Mouse (Mus musculus): ENCODE measurements around the gene Atpaf1. TPM values are rescaled to one million over a fixed set of nuclear protein-coding genes. Genes with fewer than 3 reads are reported as not detected.
A peak's percentile ranks its signal among the peaks of the same experiment; 100 is the strongest.

Atpaf1 gene
- polyA plus RNA-seq (2014; fragmentation: Nextera tagmentation; extraction: Ambion mirVana) = 30.1 and 36.2 TPM in 2 replicates

DNA sequence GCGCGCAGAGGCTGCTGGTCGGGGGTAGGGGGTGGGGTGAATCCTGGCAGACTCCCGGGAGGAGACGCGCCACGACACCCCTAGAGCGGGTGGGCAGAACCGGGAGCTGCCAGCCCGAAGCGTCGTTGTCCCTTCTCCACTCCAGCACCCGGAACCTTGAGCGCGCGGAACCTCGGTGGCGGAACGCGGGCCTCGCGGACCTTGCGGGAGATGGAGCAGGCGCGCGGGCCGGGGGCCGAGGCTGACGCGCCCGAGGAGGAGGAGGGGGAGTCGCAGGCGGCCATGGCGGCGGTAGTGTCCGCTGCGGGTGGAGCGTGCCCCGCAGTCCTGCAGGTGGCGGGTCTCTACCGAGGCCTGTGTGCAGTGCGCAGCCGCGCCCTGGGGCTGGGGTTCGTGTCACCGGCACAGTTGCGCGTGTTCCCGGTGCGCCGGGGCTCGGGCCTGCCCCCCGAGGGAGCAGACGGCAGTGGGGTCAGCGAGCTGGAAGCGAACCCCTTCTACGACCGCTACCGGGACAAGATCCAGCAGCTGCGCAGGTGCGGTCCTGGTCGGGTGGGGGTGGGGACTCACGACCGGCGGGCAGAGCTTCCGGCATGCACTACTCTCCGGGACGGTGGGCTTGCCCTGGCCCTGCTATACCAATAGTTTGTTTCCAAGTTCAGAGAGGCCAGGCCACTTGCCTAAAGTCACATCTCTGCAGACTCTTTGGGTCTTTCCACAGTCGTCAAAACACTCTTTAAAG is at the start of gene Atpaf1:
Atpaf1 (plus strand) TSS at position 44 of the 742 bp plus-strand sequence.
- Histone ChIP-seq H3K27me3 (replicated peaks; ENCODE audit: control insufficient read depth, insufficient read depth, low read length) (no peaks in the 10 kb centered on the region), H3K9ac (ENCODE audit: low read length) (peak within 1 kb of the TSS; percentile 82), H3K27ac (ENCODE audit: low read depth, low read length) (no peak within 1 kb of the TSS), H3K4me2 (ENCODE audit: low read length) (peak within 1 kb of the TSS; percentile 69), H3K36me3 (ENCODE audit: control insufficient read depth, insufficient read depth, low read length) (peaks cover 11% of the 10 kb centered on the region), H3K4me1 (ENCODE audit: control insufficient read depth, insufficient read depth, low read length) (peaks cover 5% of the 10 kb centered on the region; the same call in 1 of the 2 replicates), H3K4me3 (ENCODE audit: low read depth, low read length) (peak within 1 kb of the TSS; percentile 68), H3K9me3 (replicated peaks; ENCODE audit: control insufficient read depth, low read length) (no peaks in the 10 kb centered on the region)
- ATAC-seq (peak; percentile 91), DNase-seq (ENCODE audit: low spot score) (peak; percentile 66)
- under 1% methylated on average over 55 of the region's 69 CpGs for WGBS

DNA sequence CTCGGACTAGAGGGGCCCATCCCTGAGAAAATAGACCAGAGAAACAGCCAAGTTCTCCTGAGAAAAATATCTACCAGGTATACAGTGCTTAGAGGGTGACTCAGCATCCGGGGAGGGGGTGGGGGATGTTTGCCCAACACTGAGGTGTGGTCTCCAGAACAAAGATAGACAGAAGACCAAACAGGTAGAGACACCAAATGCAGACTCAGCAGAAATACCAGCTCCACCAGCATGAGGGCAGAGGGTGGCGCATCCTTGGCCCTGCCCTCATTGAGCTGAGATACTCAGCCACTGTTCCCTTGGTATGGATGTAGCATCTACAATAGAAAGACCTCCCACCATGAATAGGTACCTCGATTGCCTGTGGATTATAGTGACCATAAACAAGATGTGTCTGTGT is 49.7 kb upstream of the Atpaf1 start:
- no peak overlapping the region for H3K4me2 ChIP-seq (ENCODE audit: low read length)
- peaks cover 13% of the 10 kb centered on the region for H3K4me1 ChIP-seq (ENCODE audit: control insufficient read depth, insufficient read depth, low read length)
- no peaks in the 10 kb centered on the region for H3K9me3 ChIP-seq (replicated peaks; ENCODE audit: control insufficient read depth, low read length)
- WGBS = 72% methylated on average over 4 of the region's 4 CpGs
- no peak overlapping the region for H3K4me3 ChIP-seq (ENCODE audit: low read depth, low read length)
- H3K27me3 ChIP-seq (replicated peaks; ENCODE audit: control insufficient read depth, insufficient read depth, low read length) = no peaks in the 10 kb centered on the region
- DNase-seq (ENCODE audit: low spot score) = no peak
- no peaks in the 10 kb centered on the region for H3K36me3 ChIP-seq (ENCODE audit: control insufficient read depth, insufficient read depth, low read length)
- ATAC-seq = no peak
- H3K27ac ChIP-seq (ENCODE audit: low read depth, low read length) = no peak overlapping the region
- H3K9ac ChIP-seq (ENCODE audit: low read length) = no peak overlapping the region

DNA sequence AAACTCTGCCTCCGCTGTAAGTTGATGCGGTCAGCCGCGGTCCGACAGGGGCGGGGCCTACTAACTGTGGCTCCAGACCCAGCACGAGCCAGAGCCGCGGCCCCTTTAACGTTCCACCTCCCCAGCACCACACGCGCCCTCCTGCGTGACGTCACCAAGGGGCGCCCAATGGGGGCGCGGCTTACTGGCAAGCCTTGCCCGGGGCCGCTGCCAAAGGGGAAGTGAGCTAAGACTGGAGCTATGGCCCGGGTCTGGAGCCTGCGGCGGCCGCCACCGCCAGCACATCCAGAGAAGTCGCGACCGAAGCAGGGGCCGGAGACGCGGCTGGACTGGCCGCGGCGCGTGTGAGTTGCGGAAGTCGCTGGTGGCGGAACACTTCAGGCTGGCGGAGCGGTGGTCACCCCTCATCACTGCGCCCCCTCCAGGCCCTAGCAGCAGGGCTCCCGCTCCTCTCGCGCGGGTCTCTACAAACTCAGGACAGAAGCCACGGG is 47.0 kb upstream of the Atpaf1 start, which contains the start of gene Efcab14:
Efcab14 (plus strand) TSS at position 194 of the 491 bp plus-strand sequence.
- under 1% methylated on average over 45 of the region's 45 CpGs for WGBS
- H3K27ac ChIP-seq (ENCODE audit: low read depth, low read length) = peak within 1 kb of the TSS; percentile 75; the same call in 1 of the 2 replicates
- peak; percentile 98 for DNase-seq (ENCODE audit: low spot score)
- peak within 1 kb of the TSS; percentile 76 for H3K4me2 ChIP-seq (ENCODE audit: low read length)
- peaks cover 13% of the 10 kb centered on the region for H3K4me1 ChIP-seq (ENCODE audit: control insufficient read depth, insufficient read depth, low read length)
- no peaks in the 10 kb centered on the region for H3K9me3 ChIP-seq (replicated peaks; ENCODE audit: control insufficient read depth, low read length)
- ATAC-seq = peak; percentile 100
- H3K9ac ChIP-seq (ENCODE audit: low read length) = peak within 1 kb of the TSS; percentile 88
- H3K27me3 ChIP-seq (replicated peaks; ENCODE audit: control insufficient read depth, insufficient read depth, low read length) = no peaks in the 10 kb centered on the region
- H3K36me3 ChIP-seq (ENCODE audit: control insufficient read depth, insufficient read depth, low read length) = peaks cover 17% of the 10 kb centered on the region
- H3K4me3 ChIP-seq (ENCODE audit: low read depth, low read length) = peak within 1 kb of the TSS; percentile 73

DNA sequence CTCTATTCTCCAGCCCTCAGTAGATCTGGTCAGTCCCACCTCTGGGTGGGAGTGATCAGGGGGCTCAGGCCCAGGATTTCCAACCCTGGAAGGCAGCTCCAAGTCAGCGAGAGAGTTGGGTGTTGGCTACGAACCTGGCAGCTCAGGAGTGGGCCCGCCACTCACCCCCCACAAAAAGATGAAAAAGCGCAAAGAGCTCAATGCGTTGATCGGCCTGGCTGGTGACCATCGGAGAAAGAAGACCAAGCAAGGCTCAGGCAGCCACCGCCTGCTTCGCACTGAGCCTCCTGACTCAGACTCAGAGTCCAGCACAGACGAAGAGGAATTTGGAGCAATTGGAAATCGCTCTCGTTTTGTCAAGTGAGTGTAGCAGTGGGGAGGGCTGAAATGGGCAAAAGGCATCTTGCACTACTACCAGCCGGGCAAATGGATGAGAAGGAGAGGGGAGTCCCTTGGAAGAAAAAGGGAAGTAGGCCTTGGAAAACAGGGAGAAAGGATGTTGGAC is 46.1 kb upstream of the Atpaf1 start:
- H3K36me3 ChIP-seq (ENCODE audit: control insufficient read depth, insufficient read depth, low read length) = peaks cover 23% of the 10 kb centered on the region
- peak overlapping the region; percentile 88 for H3K9ac ChIP-seq (ENCODE audit: low read length)
- H3K4me3 ChIP-seq (ENCODE audit: low read depth, low read length) = peak overlapping the region; percentile 73
- H3K4me1 ChIP-seq (ENCODE audit: control insufficient read depth, insufficient read depth, low read length) = peaks cover 13% of the 10 kb centered on the region
- no peaks in the 10 kb centered on the region for H3K9me3 ChIP-seq (replicated peaks; ENCODE audit: control insufficient read depth, low read length)
- DNase-seq (ENCODE audit: low spot score) (no peak), ATAC-seq (no peak)
- H3K27ac ChIP-seq (ENCODE audit: low read depth, low read length) = no peak overlapping the region
- H3K27me3 ChIP-seq (replicated peaks; ENCODE audit: control insufficient read depth, insufficient read depth, low read length) = no peaks in the 10 kb centered on the region
- peak overlapping the region; percentile 76 for H3K4me2 ChIP-seq (ENCODE audit: low read length)
- 40% methylated on average over 13 of the region's 13 CpGs for WGBS

DNA sequence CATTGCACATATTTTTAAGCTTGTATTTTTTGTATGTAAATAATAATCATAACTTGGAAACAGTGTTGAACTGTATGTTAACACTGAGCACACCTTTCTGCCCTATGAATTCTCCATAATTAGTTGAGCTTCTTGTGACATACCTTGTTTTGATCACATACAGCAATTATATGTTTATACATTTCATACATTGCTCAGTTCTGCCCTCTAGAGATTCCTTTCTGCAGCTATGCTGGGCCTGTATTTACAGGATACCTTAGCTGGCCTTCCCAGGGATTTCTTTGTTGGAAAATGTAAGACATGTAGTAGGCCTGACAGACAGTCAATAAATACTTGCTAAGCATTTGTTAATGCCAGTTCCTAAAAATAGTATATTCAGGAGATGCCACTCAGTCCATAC is 42.0 kb upstream of the Atpaf1 start:
- ATAC-seq (no peak), DNase-seq (ENCODE audit: low spot score) (no peak)
- no peaks in the 10 kb centered on the region for H3K27me3 ChIP-seq (replicated peaks; ENCODE audit: control insufficient read depth, insufficient read depth, low read length)
- peaks cover 42% of the 10 kb centered on the region for H3K36me3 ChIP-seq (ENCODE audit: control insufficient read depth, insufficient read depth, low read length)
- no peak overlapping the region for H3K27ac ChIP-seq (ENCODE audit: low read depth, low read length)
- no peak overlapping the region for H3K9ac ChIP-seq (ENCODE audit: low read length)
- no peaks in the 10 kb centered on the region for H3K9me3 ChIP-seq (replicated peaks; ENCODE audit: control insufficient read depth, low read length)
- H3K4me2 ChIP-seq (ENCODE audit: low read length) = no peak overlapping the region
- no peak overlapping the region for H3K4me3 ChIP-seq (ENCODE audit: low read depth, low read length)
- peaks cover 13% of the 10 kb centered on the region for H3K4me1 ChIP-seq (ENCODE audit: control insufficient read depth, insufficient read depth, low read length)

DNA sequence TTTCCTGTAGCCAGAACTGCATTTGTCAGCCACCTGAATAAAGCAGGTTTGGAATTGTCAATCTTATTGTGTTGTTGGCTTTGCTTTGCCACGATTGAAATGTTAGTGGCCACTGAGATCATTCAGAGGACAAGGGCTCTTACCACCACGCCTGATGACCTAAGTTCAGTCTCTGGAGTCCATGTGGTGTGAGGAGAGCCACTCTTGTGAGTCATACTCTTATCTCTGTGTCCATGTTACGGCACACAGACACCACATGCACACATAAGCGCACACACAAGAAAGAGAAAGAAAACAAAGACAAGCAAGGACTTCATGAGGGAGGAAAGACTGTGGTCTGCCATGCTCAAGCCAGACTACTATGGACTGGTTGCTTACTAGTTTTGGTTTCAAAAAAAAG is 41.5 kb upstream of the Atpaf1 start:
- WGBS = 90% methylated on average over 4 of the region's 4 CpGs

DNA sequence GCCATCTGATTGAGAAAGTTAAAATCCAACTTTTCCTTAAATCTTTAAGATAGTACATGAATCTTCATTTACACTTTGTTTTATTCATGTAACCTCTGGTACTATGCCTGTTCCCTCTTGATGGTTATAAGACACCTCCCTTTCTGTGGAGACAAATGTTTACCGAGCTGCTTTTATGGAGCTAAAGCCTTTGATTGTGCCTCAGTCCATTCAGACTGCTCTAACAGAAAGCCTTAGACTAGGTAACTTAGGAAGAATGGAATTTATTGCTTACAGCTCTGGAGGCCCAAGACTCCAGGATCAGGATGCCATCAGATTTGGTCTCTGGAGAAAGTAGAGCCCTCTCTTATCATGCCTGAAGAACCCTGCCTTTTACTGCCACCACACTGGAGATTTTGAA is 36.4 kb upstream of the Atpaf1 start:
- peaks cover 50% of the 10 kb centered on the region for H3K36me3 ChIP-seq (ENCODE audit: control insufficient read depth, insufficient read depth, low read length)
- no peak for ATAC-seq
- no peak overlapping the region for H3K4me3 ChIP-seq (ENCODE audit: low read depth, low read length)
- H3K27me3 ChIP-seq (replicated peaks; ENCODE audit: control insufficient read depth, insufficient read depth, low read length) = no peaks in the 10 kb centered on the region
- no peak for DNase-seq (ENCODE audit: low spot score)
- H3K9ac ChIP-seq (ENCODE audit: low read length) = no peak overlapping the region
- H3K27ac ChIP-seq (ENCODE audit: low read depth, low read length) = no peak overlapping the region
- WGBS = 59% methylated on average over 1 of the region's 1 CpGs
- H3K4me1 ChIP-seq (ENCODE audit: control insufficient read depth, insufficient read depth, low read length) = no peaks in the 10 kb centered on the region
- H3K4me2 ChIP-seq (ENCODE audit: low read length) = no peak overlapping the region
- H3K9me3 ChIP-seq (replicated peaks; ENCODE audit: control insufficient read depth, low read length) = no peaks in the 10 kb centered on the region

More for the DNA sequence above, 41.5 kb upstream of the Atpaf1 start:
- Histone ChIP-seq H3K4me3 (ENCODE audit: low read depth, low read length) (no peak overlapping the region), H3K9me3 (replicated peaks; ENCODE audit: control insufficient read depth, low read length) (no peaks in the 10 kb centered on the region), H3K9ac (ENCODE audit: low read length) (no peak overlapping the region), H3K27ac (ENCODE audit: low read depth, low read length) (no peak overlapping the region), H3K27me3 (replicated peaks; ENCODE audit: control insufficient read depth, insufficient read depth, low read length) (no peaks in the 10 kb centered on the region), H3K4me1 (ENCODE audit: control insufficient read depth, insufficient read depth, low read length) (peaks cover 13% of the 10 kb centered on the region), H3K36me3 (ENCODE audit: control insufficient read depth, insufficient read depth, low read length) (peaks cover 45% of the 10 kb centered on the region), H3K4me2 (ENCODE audit: low read length) (no peak overlapping the region)
- no peak for DNase-seq (ENCODE audit: low spot score)
- no peak for ATAC-seq

DNA sequence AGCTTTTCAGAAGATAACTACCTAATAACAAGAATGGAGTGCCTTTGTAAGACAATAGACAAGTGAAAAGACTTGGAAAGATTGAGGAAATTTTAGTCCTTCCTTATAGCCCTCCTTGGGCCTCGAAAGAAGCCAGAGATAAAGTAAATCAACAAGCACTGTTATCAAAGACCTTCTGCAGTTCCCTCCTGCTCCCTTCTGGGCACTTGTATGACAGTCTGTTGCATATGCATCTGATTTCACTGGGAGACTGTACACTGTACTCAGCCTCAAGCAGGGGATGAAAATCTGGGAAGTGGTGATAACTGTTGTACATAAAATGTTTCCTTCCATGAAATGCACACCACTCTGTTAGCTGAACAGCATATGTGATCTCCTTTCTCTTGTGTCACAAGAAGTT is 35.3 kb upstream of the Atpaf1 start:
- no peak for DNase-seq (ENCODE audit: low spot score)
- H3K4me2 ChIP-seq (ENCODE audit: low read length) = no peak overlapping the region
- H3K27ac ChIP-seq (ENCODE audit: low read depth, low read length) = no peak overlapping the region
- H3K36me3 ChIP-seq (ENCODE audit: control insufficient read depth, insufficient read depth, low read length) = peaks cover 44% of the 10 kb centered on the region
- H3K9ac ChIP-seq (ENCODE audit: low read length) = no peak overlapping the region
- H3K4me3 ChIP-seq (ENCODE audit: low read depth, low read length) = no peak overlapping the region
- no peaks in the 10 kb centered on the region for H3K27me3 ChIP-seq (replicated peaks; ENCODE audit: control insufficient read depth, insufficient read depth, low read length)
- no peaks in the 10 kb centered on the region for H3K4me1 ChIP-seq (ENCODE audit: control insufficient read depth, insufficient read depth, low read length)
- H3K9me3 ChIP-seq (replicated peaks; ENCODE audit: control insufficient read depth, low read length) = no peaks in the 10 kb centered on the region
- 97% methylated on average over 1 of the region's 1 CpGs for WGBS
- ATAC-seq = no peak

DNA sequence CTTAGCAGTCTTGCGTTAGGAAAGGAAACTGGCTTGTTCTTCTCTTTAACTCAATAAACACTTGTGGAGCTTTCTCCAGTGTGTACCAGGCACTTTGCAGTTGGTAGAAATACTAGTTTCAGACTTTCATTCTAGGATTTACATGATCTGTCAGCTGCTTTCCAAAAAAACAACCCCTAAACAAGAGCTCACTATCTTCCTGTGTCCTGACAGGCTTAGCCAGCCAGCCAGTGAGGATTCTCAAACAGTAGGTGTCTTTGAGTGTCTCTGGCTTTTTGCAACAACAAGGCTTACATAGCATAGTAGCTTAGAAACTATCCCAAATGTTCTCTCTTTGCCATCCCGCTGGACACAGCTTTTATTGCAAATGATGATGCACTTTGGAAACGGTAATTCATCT is 30.5 kb upstream of the Atpaf1 start:
- DNase-seq (ENCODE audit: low spot score) (no peak), ATAC-seq (no peak)
- Histone ChIP-seq H3K27me3 (replicated peaks; ENCODE audit: control insufficient read depth, insufficient read depth, low read length) (no peaks in the 10 kb centered on the region), H3K36me3 (ENCODE audit: control insufficient read depth, insufficient read depth, low read length) (peaks cover 44% of the 10 kb centered on the region), H3K9ac (ENCODE audit: low read length) (no peak overlapping the region), H3K4me3 (ENCODE audit: low read depth, low read length) (no peak overlapping the region), H3K27ac (ENCODE audit: low read depth, low read length) (no peak overlapping the region), H3K4me2 (ENCODE audit: low read length) (no peak overlapping the region), H3K4me1 (ENCODE audit: control insufficient read depth, insufficient read depth, low read length) (no peaks in the 10 kb centered on the region), H3K9me3 (replicated peaks; ENCODE audit: control insufficient read depth, low read length) (no peaks in the 10 kb centered on the region)
- 96% methylated on average over 3 of the region's 3 CpGs for WGBS

Measured in forebrain, embryonic 14.5 days (tissue).